Mouse (Mus musculus) cerebellum, adult 2 months (tissue): ENCODE measurements around the gene Cep57l1.

Experiments used
- CTCF ChIP-seq: fragments of 200-500 bp; IDR thresholded peaks from 2 replicates; pipeline ENCODE4 v1.5.1; 2011; ENCODE audit warnings: low read depth, mild to moderate bottlenecking, control low read depth, low read length, moderate library complexity, borderline replicate concordance; ENCODE audit not compliant: insufficient read depth
- POLR2A ChIP-seq: fragments of 200-500 bp; IDR thresholded peaks from 2 replicates; pipeline ENCODE4 v1.6.1; 2011; ENCODE audit warnings: low read length, control low read depth, borderline replicate concordance; ENCODE audit not compliant: insufficient read depth

DNA sequence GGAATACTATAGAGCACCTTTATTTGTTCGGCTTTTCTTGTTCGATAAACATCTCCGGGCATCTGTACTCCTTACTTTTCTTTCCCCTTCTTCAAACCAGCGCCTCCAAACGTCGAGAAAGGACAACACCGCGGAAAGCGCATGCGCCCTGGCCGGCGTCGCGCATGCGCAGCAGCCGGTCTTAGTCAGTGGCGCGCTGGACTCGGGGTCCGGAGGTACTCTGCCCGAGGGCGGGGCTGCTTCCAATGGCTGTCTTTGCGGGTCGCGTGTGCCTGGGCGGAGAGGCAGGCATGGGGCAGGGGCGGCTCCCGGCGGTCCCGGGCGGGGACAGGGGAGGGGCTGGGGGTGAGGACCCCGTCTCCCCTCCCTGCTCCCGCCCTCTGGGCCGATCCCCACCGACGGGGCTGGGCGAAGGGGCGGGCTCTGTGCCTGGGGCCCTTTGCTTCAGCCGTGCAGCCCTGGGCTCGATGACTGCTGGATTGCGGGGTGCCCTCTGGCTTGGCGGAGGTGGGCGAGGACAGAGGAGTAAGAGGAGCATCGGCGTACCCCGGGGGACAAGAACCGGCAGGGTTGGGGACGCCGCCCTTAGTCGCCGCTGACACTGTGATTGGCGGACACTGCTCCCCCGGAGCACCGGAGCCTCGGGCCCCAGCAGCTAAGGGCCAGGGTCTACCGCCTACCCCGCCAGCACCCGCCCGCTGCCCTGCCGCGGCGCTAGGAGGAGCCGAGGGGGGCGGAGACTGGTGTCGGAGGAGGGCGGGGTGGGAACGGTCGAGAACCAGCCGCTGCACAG, at the start of gene Cep57l1, which contains the start of gene Sesn1:
- TF ChIP-seq POLR2A = peak; percentile 66
- no peak for TF ChIP-seq CTCF
